Mouse (Mus musculus) ES-E14 (cell line): ENCODE data around the gene Timm50. TPM values are rescaled to one million over a fixed set of nuclear protein-coding genes. Genes with fewer than 3 reads are reported as not detected.

Source experiments
- DNase-seq: peaks from one replicate; pipeline ENCODE4 v3.0.0-alpha.2; 2013; ENCODE audit warnings: low read depth, low spot score
- H3K27ac ChIP-seq: 2 replicates; pipeline ENCODE4 v1.5.1; 2012; ENCODE audit warnings: low read depth, mild to moderate bottlenecking, low read length, moderate library complexity, mixed read lengths; ENCODE audit not compliant: poor library complexity, insufficient read depth, severe bottlenecking
- H3K36me3 ChIP-seq: 2 replicates; pipeline ENCODE4 v1.6.1; 2012; ENCODE audit warnings: mild to moderate bottlenecking, low read length, moderate library complexity, mixed read lengths; ENCODE audit not compliant: control insufficient read depth, poor library complexity, insufficient read depth, severe bottlenecking
- H3K4me1 ChIP-seq, 2 experiments: fragments of 150-350 bp in 1 of 2; sonication (generic) in 1 of 2; 2 replicates each; pipeline ENCODE4 v1.6.1; 2012; ENCODE audit warnings: low read length in 2 of 2, mild to moderate bottlenecking in 1 of 2, mixed read lengths in 1 of 2; ENCODE audit not compliant: control insufficient read depth in 2 of 2, insufficient read depth in 2 of 2, poor library complexity in 1 of 2
- H3K4me3 ChIP-seq, 2 experiments: fragments of 150-350 bp in 1 of 2; sonication (generic) in 1 of 2; 2 replicates each; pipeline ENCODE4 v1.5.1; 2012; ENCODE audit warnings: low read length in 2 of 2, low read depth in 1 of 2, mild to moderate bottlenecking in 1 of 2, mixed read lengths in 1 of 2; ENCODE audit not compliant: insufficient read depth in 1 of 2, poor library complexity in 1 of 2, severe bottlenecking in 1 of 2
- H3K9ac ChIP-seq: 2 replicates; pipeline ENCODE4 v1.6.1; 2012; ENCODE audit warnings: low read depth, mild to moderate bottlenecking, low read length, mixed read lengths; ENCODE audit not compliant: poor library complexity, insufficient read depth, severe bottlenecking
- H3K9me3 ChIP-seq: fragments of 150-350 bp; sonication (generic); 2 replicates; pipeline ENCODE4 v1.6.1; 2012; ENCODE audit warnings: low read depth, mild to moderate bottlenecking, low read length; ENCODE audit not compliant: control insufficient read depth, insufficient read depth
- CHD2 ChIP-seq: IDR thresholded peaks from 2 replicates; pipeline ENCODE4 v1.6.1; 2014; ENCODE audit warnings: mild to moderate bottlenecking, low read depth, low read length, inconsistent platforms
- HCFC1 ChIP-seq: IDR thresholded peaks from 2 replicates; pipeline ENCODE4 v1.6.1; 2012; ENCODE audit warnings: low read length, inconsistent platforms, borderline replicate concordance; ENCODE audit not compliant: insufficient read depth
- MAFK ChIP-seq: IDR thresholded peaks from 2 replicates; pipeline ENCODE4 v1.6.1; 2014; ENCODE audit warnings: mild to moderate bottlenecking, low read depth, low read length, inconsistent platforms; ENCODE audit not compliant: insufficient read depth
- ZC3H11A ChIP-seq: IDR thresholded peaks from 2 replicates; pipeline ENCODE4 v1.6.1; 2012; ENCODE audit warnings: low read depth, mild to moderate bottlenecking, inconsistent platforms, low read length, borderline replicate concordance
- ZNF384 ChIP-seq: IDR thresholded peaks from 2 replicates; pipeline ENCODE4 v1.6.1; 2012; ENCODE audit warnings: low read depth, low read length, inconsistent platforms
- in situ Hi-C, 2 experiments: fragments of 600-800 bp; cut with MboI; formaldehyde crosslinking; loops; one replicate each; pipeline ENCODE4 v1.15.1; 2025; ENCODE audit warnings: low sequenced_read_pairs in 2 of 2, inconsistent platforms in 1 of 2; ENCODE audit not compliant: unreplicated experiment in 2 of 2
- total RNA-seq: library from RNA; depleted of rRNA; stranded (reverse); fragments of 300-350 nt; gene quantifications from 2 replicates; pipeline ENCODE4 v1.2.3, GENCODE M21; 2012

Timm50 gene
- total RNA-seq, 1 experiment = 124 TPM

DNA sequence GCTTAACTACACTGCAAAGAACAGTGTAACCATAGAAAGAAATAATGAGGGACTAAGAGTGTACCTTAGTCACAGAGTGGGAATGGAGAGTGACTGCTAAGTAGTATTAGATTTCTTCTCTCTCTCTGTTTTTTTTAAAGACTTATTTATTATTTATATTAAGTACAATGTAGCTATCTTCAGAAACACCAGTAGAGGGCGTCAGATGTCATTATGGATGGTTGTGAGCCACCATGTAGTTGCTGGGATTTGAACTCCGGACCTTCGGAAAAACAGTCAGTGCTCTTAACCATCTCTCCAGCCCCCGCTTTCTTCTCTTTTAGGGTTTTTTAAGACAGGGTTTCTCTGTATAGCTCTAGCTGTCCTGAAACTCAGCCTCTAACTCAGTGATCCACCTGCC lies 14.6 kb upstream of the Timm50 start:
- Histone ChIP-seq H3K27ac (no peak overlapping the region), H3K9ac (no peak overlapping the region), H3K36me3 (peaks cover 81% of the 10 kb centered on the region), H3K9me3 (no peaks in the 10 kb centered on the region), H3K4me1 (peaks cover 0 to 12% of the 10 kb centered on the region in 2 experiments; a peak in 1 of 4 replicates), H3K4me3 (no peak overlapping the region)
- TF ChIP-seq ZC3H11A = no peak
- no peak for TF ChIP-seq CHD2
- DNase-seq = no peak
- in situ Hi-C loops = no loop called here

DNA sequence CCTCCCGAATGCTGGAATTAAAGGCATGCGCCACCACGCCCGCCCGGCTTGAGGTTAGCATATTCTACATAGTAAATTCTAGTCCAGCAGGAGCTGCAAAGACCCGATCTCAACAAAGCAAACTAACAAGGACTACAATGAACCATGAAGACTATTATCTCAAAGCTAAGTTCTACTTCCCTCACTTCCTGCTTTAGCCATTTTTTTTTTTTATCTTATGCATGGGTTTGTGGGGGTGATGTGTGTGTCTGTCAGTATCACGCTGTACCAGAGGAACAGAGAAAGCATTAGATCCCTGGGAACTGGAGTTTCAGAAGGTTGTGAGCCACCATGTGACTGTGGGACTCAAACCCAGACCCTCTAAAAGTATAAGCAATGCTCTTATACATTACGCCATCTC lies 13.4 kb upstream of the Timm50 start:
- no peaks in the 10 kb centered on the region for H3K9me3 ChIP-seq
- no peak for DNase-seq
- H3K9ac ChIP-seq = no peak overlapping the region
- in situ Hi-C loops = no loop called here
- no peak overlapping the region for H3K4me3 ChIP-seq
- H3K4me1 ChIP-seq = peaks cover 0 to 8% of the 10 kb centered on the region in 2 experiments; a peak in 1 of 4 replicates
- H3K27ac ChIP-seq = no peak overlapping the region
- TF ChIP-seq CHD2 (no peak), ZNF384 (no peak)
- H3K36me3 ChIP-seq = peaks cover 77% of the 10 kb centered on the region

GRCm38 (mm10) chr7:28321974-28322720 lies 10.3 kb upstream of the Timm50 start:
- DNase-seq = no peak
- H3K4me1 ChIP-seq = peaks cover 0 to 5% of the 10 kb centered on the region in 2 experiments; a peak in 1 of 4 replicates
- H3K4me3 ChIP-seq = no peak overlapping the region
- no peak overlapping the region for H3K9ac ChIP-seq
- H3K36me3 ChIP-seq = peaks cover 78% of the 10 kb centered on the region
- no peaks in the 10 kb centered on the region for H3K9me3 ChIP-seq
- no peak overlapping the region for H3K27ac ChIP-seq
- in situ Hi-C loops = no loop called here
- no peak for TF ChIP-seq HCFC1
- TF ChIP-seq ZC3H11A = no peak
- no peak for TF ChIP-seq CHD2
- no peak for TF ChIP-seq MAFK
- TF ChIP-seq ZNF384 = no peak

DNA sequence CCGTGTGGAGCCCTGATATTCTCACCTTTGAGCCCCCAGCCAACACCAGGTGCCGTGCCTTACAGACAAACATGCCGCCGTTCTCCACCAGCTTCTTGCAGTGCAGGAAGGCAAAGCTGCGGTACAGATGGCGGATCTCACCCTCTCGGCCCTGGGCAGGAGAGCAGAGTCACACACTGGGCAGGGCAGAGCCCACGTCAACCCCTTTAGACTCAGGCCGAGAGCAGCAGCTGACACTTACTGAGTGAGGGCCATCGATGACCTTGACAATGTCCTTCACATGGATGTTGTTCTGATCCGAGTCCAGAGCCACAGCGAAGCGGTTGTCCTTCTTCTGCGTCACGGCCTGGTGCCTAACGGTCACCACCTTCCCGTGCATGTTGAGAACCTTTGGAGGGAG lies 6.8 kb upstream of the Timm50 start:
- no peak overlapping the region for H3K9ac ChIP-seq
- no peak overlapping the region for H3K27ac ChIP-seq
- no peaks in the 10 kb centered on the region for H3K4me1 ChIP-seq
- no peak for DNase-seq
- H3K36me3 ChIP-seq = peaks cover 85% of the 10 kb centered on the region
- TF ChIP-seq MAFK = no peak
- no peak for TF ChIP-seq CHD2
- no peak for TF ChIP-seq ZC3H11A
- no peak for TF ChIP-seq HCFC1
- TF ChIP-seq ZNF384 = no peak
- no peaks in the 10 kb centered on the region for H3K9me3 ChIP-seq
- H3K4me3 ChIP-seq = no peak overlapping the region
- in situ Hi-C loops = no loop called here

GRCm38 (mm10) chr7:28318036-28318435 lies 6.2 kb upstream of the Timm50 start:
- Histone ChIP-seq H3K36me3 (peaks cover 78% of the 10 kb centered on the region), H3K9me3 (no peaks in the 10 kb centered on the region), H3K4me1 (no peaks in the 10 kb centered on the region), H3K9ac (no peak overlapping the region), H3K4me3 (no peak overlapping the region), H3K27ac (no peak overlapping the region)
- TF ChIP-seq MAFK (no peak), ZC3H11A (no peak), CHD2 (no peak), HCFC1 (no peak), ZNF384 (no peak)
- in situ Hi-C loops = no loop called here
- DNase-seq = no peak
